Mouse (Mus musculus) right cerebral cortex, adult 2 months (tissue): ENCODE measurements around the gene Abca4.
"Not testable (repeated sequence)": the region's sequence is repeated elsewhere in the genome, so short reads cannot be mapped to it uniquely, and the experiment has no call there.

ENCODE experiments used
- DNase-seq, 2 experiments: peaks; one replicate each; pipeline ENCODE4 v3.0.0; 2021 to 2022; ENCODE audit warnings: low spot score in 2 of 2

The Abca4 gene

GRCm38 (mm10) chr3:122058439-122059198, 14.4 kb downstream of the Abca4 start:
- DNase-seq: no peak

- DNase-seq: no peak
These were observed 18.3 kb downstream of the Abca4 start for GRCm38 (mm10) chr3:122062586-122062985.

- no peak for DNase-seq
These were observed 20.5 kb downstream of the Abca4 start for GRCm38 (mm10) chr3:122064556-122065410.

GRCm38 (mm10) chr3:122071769-122072168, 27.5 kb downstream of the Abca4 start:
- DNase-seq: no peak

- no peak for DNase-seq
These were observed 28.7 kb downstream of the Abca4 start for GRCm38 (mm10) chr3:122072646-122073571.

GRCm38 (mm10) chr3:122073595-122073994, 29.4 kb downstream of the Abca4 start:
- DNase-seq: no peak

GRCm38 (mm10) chr3:122074334-122074733, 30.1 kb downstream of the Abca4 start:
- DNase-seq: no peak

GRCm38 (mm10) chr3:122078141-122078540, 33.9 kb downstream of the Abca4 start:
- peak; percentile 57 to 63 for DNase-seq

GRCm38 (mm10) chr3:122079172-122079571, 34.9 kb downstream of the Abca4 start:
- DNase-seq: no peak

GRCm38 (mm10) chr3:122081634-122082033, 37.4 kb downstream of the Abca4 start:
- DNase-seq: not testable (repeated sequence)

GRCm38 (mm10) chr3:122082338-122082737, 38.1 kb downstream of the Abca4 start:
- DNase-seq: no peak

- DNase-seq: no peak
These were observed 41.1 kb downstream of the Abca4 start for GRCm38 (mm10) chr3:122085157-122085989.

- no peak for DNase-seq
These were observed 43.9 kb downstream of the Abca4 start for GRCm38 (mm10) chr3:122088054-122088681.

GRCm38 (mm10) chr3:122090338-122090737, 46.1 kb downstream of the Abca4 start:
- DNase-seq: no peak

GRCm38 (mm10) chr3:122099713-122100112, 55.5 kb downstream of the Abca4 start:
- DNase-seq: no peak

GRCm38 (mm10) chr3:122102091-122102490, 57.8 kb downstream of the Abca4 start:
- no peak for DNase-seq

- DNase-seq: peak; percentile 80 to 82
These were observed 59.9 kb downstream of the Abca4 start for GRCm38 (mm10) chr3:122103864-122104808.

GRCm38 (mm10) chr3:122106920-122107319, 62.7 kb downstream of the Abca4 start:
- no peak for DNase-seq

GRCm38 (mm10) chr3:122107643-122108194, 63.5 kb downstream of the Abca4 start:
- DNase-seq: no peak
